Mouse (Mus musculus): ENCODE measurements around the gene Ralgps2. TPM values are rescaled to one million over a fixed set of nuclear protein-coding genes. Genes with fewer than 3 reads are reported as not detected.

The Ralgps2 gene
- total and polyA plus RNA-seq, 3 experiments, result 7.8 to 16.4 TPM; not detected in 1

- 0 out of 4 replicates have a peak, but pooled peaks cover 0 to 3% of the 10 kb centered on the region in 2 experiments for H3K4me1 ChIP-seq (ENCODE audit: control insufficient read depth in 1 of 2, insufficient read depth in 2 of 2, low read length in 2 of 2)
These were observed 47.9 kb downstream of the Ralgps2 start for GRCm38 (mm10) chr1:156891561-156891960.

GRCm38 (mm10) chr1:156888830-156889229 lies 50.6 kb downstream of the Ralgps2 start:
- Histone ChIP-seq H3K27ac (ENCODE audit: control insufficient read depth, low read depth, low read length) (no peak overlapping the region), H3K79me2 (ENCODE audit: control insufficient read depth, insufficient read depth, low read length, poor library complexity) (no peaks in the 10 kb centered on the region), H3K4me3 (ENCODE audit: control insufficient read depth in 1 of 2, insufficient read depth in 1 of 2, low read depth in 2 of 2, low read length in 2 of 2) (no peak overlapping the region)

More at GRCm38 (mm10) chr1:156891561-156891960, 47.9 kb downstream of the Ralgps2 start:
- no peaks in the 10 kb centered on the region for H3K9me3 ChIP-seq (replicated peaks; ENCODE audit: insufficient read depth, low read length)
- H3K27ac ChIP-seq (ENCODE audit: control insufficient read depth, low read depth, low read length), result no peak overlapping the region
- no peaks in the 10 kb centered on the region for H3K36me3 ChIP-seq (ENCODE audit: control insufficient read depth in 1 of 2, insufficient read depth in 2 of 2, low read length in 2 of 2)
- DNase-seq (ENCODE audit: low read depth, low spot score), result peak; percentile 66
- no peak overlapping the region for H3K9ac ChIP-seq (ENCODE audit: control insufficient read depth, low read depth, low read length, poor library complexity, severe bottlenecking)
- H3K4me3 ChIP-seq (ENCODE audit: control insufficient read depth in 1 of 2, insufficient read depth in 1 of 2, low read depth in 2 of 2, low read length in 2 of 2), result no peak overlapping the region
- H3K79me2 ChIP-seq (ENCODE audit: control insufficient read depth, insufficient read depth, low read length, poor library complexity), result no peaks in the 10 kb centered on the region
- TF ChIP-seq UBTF (IDR thresholded peaks at IDR 0.05; ENCODE audit: borderline replicate concordance, insufficient read depth, low read depth, low read length), result no peak
- TF ChIP-seq RAD21 (IDR thresholded peaks at IDR 0.05; ENCODE audit: low read depth, low read length), result peak; percentile 56
- TF ChIP-seq SMC3 (IDR thresholded peaks at IDR 0.05; ENCODE audit: low read depth, low read length), result peak; percentile 71
- no peak for TF ChIP-seq BHLHE40 (IDR thresholded peaks at IDR 0.05; ENCODE audit: borderline replicate concordance, low read depth, low read length)
- no peak for TF ChIP-seq MAZ (IDR thresholded peaks at IDR 0.05; ENCODE audit: low read depth, low read length)
- TF ChIP-seq ZNF384 (IDR thresholded peaks at IDR 0.05; ENCODE audit: low read depth, low read length), result peak; percentile 78
- no peak for TF ChIP-seq POLR2AphosphoS2 (IDR thresholded peaks at IDR 0.05; ENCODE audit: low read length)
- TF ChIP-seq MAX (IDR thresholded peaks at IDR 0.05; ENCODE audit: low read length), result no peak
- no peak for TF ChIP-seq MXI1 (IDR thresholded peaks at IDR 0.05; ENCODE audit: low read depth, low read length)
- no peak for TF ChIP-seq HCFC1 (IDR thresholded peaks at IDR 0.05; ENCODE audit: low read depth, low read length)
- no peak for TF ChIP-seq GATA1 (IDR thresholded peaks at IDR 0.05; ENCODE audit: low read depth, low read length)
- no peak for TF ChIP-seq GABPA (IDR thresholded peaks at IDR 0.05; ENCODE audit: low read depth, low read length)
- TF ChIP-seq RCOR1 (IDR thresholded peaks at IDR 0.05; ENCODE audit: low read depth, low read length), result no peak
- no peak for TF ChIP-seq NRF1 (IDR thresholded peaks at IDR 0.05; ENCODE audit: insufficient read depth, low read depth, low read length, poor library complexity, severe bottlenecking)
- no peak for TF ChIP-seq MYC (IDR thresholded peaks at IDR 0.05; ENCODE audit: low read depth, low read length)
- peak; percentile 43 for TF ChIP-seq ZC3H11A (IDR thresholded peaks at IDR 0.05; ENCODE audit: low read depth, low read length)
- TF ChIP-seq KAT2A (conservative IDR thresholded peaks at IDR 0.05; ENCODE audit: low read depth, low read length), result no peak
- TF ChIP-seq JUND (IDR thresholded peaks at IDR 0.05; ENCODE audit: low read depth, low read length), result no peak
- TF ChIP-seq CHD2 (IDR thresholded peaks at IDR 0.05; ENCODE audit: low read length), result no peak
- TF ChIP-seq POLR2AphosphoS5 (IDR thresholded peaks at IDR 0.05; ENCODE audit: borderline replicate concordance, low read depth, low read length), result no peak
- TF ChIP-seq ETS1 (IDR thresholded peaks at IDR 0.05; ENCODE audit: low read depth, low read length), result no peak
- TF ChIP-seq CTCF (IDR thresholded peaks at IDR 0.05 in 2 of 3, conservative IDR thresholded peaks at IDR 0.05 in 1 of 3; ENCODE audit: control insufficient read depth in 1 of 3, insufficient read depth in 1 of 3, low read depth in 2 of 3, low read length in 3 of 3, poor library complexity in 1 of 3, severe bottlenecking in 1 of 3), result peak in 2 of 3 experiments; percentile 33 to 58; a peak in 4 of 6 replicates
- TF ChIP-seq TCF12 (IDR thresholded peaks at IDR 0.05; ENCODE audit: low read depth, low read length), result no peak
- TF ChIP-seq USF2 (IDR thresholded peaks at IDR 0.05; ENCODE audit: borderline replicate concordance in 1 of 2, insufficient read depth in 1 of 2, low read depth in 1 of 2, low read length in 2 of 2), result no peak
- no peak for TF ChIP-seq ZKSCAN1 (IDR thresholded peaks at IDR 0.05; ENCODE audit: low read depth, low read length)
- TF ChIP-seq TAL1 (IDR thresholded peaks at IDR 0.05; ENCODE audit: low read length), result no peak
- TF ChIP-seq EP300 (IDR thresholded peaks at IDR 0.05; ENCODE audit: low read depth in 1 of 2, low read length in 2 of 2), result no peak
- no peak for TF ChIP-seq USF1 (IDR thresholded peaks at IDR 0.05; ENCODE audit: low read depth, low read length)
- no peak for TF ChIP-seq ZMIZ1 (IDR thresholded peaks at IDR 0.05; ENCODE audit: low read depth, low read length)
- no peak for TF ChIP-seq CHD1 (IDR thresholded peaks at IDR 0.05; ENCODE audit: low read depth, low read length)
- no peak for TF ChIP-seq NELFE (IDR thresholded peaks at IDR 0.05; ENCODE audit: low read depth, low read length)
- H3K27me3 ChIP-seq (ENCODE audit: control insufficient read depth in 1 of 2, insufficient read depth in 2 of 2, low read length in 2 of 2), result no peaks in the 10 kb centered on the region

More at GRCm38 (mm10) chr1:156888830-156889229, 50.6 kb downstream of the Ralgps2 start:
- Histone ChIP-seq H3K4me1 (ENCODE audit: control insufficient read depth in 1 of 2, insufficient read depth in 2 of 2, low read length in 2 of 2) (0 out of 4 replicates have a peak, but pooled peaks cover 0 to 3% of the 10 kb centered on the region in 2 experiments), H3K36me3 (ENCODE audit: control insufficient read depth in 1 of 2, insufficient read depth in 2 of 2, low read length in 2 of 2) (no peaks in the 10 kb centered on the region), H3K9me3 (replicated peaks; ENCODE audit: insufficient read depth, low read length) (no peaks in the 10 kb centered on the region), H3K9ac (ENCODE audit: control insufficient read depth, low read depth, low read length, poor library complexity, severe bottlenecking) (no peak overlapping the region), H3K27me3 (ENCODE audit: control insufficient read depth in 1 of 2, insufficient read depth in 2 of 2, low read length in 2 of 2) (no peaks in the 10 kb centered on the region)
- peak; percentile 26 for DNase-seq (ENCODE audit: low read depth, low spot score)
- TF ChIP-seq CTCF (IDR thresholded peaks at IDR 0.05 in 2 of 3, conservative IDR thresholded peaks at IDR 0.05 in 1 of 3; ENCODE audit: control insufficient read depth in 1 of 3, insufficient read depth in 1 of 3, low read depth in 2 of 3, low read length in 3 of 3, poor library complexity in 1 of 3, severe bottlenecking in 1 of 3) (peak in 2 of 3 experiments; percentile 34 to 40; a peak in 5 of 6 replicates), POLR2AphosphoS5 (IDR thresholded peaks at IDR 0.05; ENCODE audit: borderline replicate concordance, low read depth, low read length) (no peak), RAD21 (IDR thresholded peaks at IDR 0.05; ENCODE audit: low read depth, low read length) (peak; percentile 34), SMC3 (IDR thresholded peaks at IDR 0.05; ENCODE audit: low read depth, low read length) (peak; percentile 47)
